Mouse (Mus musculus) midbrain, embryonic 11.5 days (tissue): ENCODE data around the gene 4933407L21Rik. TPM values are rescaled to one million over a fixed set of nuclear protein-coding genes. Genes with fewer than 3 reads are reported as not detected.
"Not testable (repeated sequence)": the region's sequence is repeated elsewhere in the genome, so short reads cannot be mapped to it uniquely, and the experiment has no call there.

Source experiments
- ATAC-seq: fragments of 200-750 bp; cut with Nextera tagmentation; 2 replicates; pipeline ENCODE4 v1.8.0; 2017; ENCODE audit warnings: moderate TSS enrichment, moderate library complexity; ENCODE audit not compliant: low FRiP score
- DNase-seq: peaks from one replicate; pipeline ENCODE4 v3.0.0; 2015; ENCODE audit warnings: low spot score; ENCODE audit errors: missing footprints
- H3K27ac ChIP-seq: fragments of 300-500 bp; sonication (generic); 2 replicates; pipeline ENCODE4 v1.5.1; 2014; ENCODE audit warnings: low read depth, low read length
- H3K27me3 ChIP-seq: fragments of 300-500 bp; sonication (generic); 2 replicates; pipeline ENCODE4 v1.6.1; 2014; ENCODE audit warnings: mild to moderate bottlenecking, low read length, moderate library complexity, mixed read lengths; ENCODE audit not compliant: control insufficient read depth, insufficient read depth
- H3K36me3 ChIP-seq: fragments of 300-500 bp; sonication (generic); 2 replicates; pipeline ENCODE4 v1.6.1; 2014; ENCODE audit warnings: mild to moderate bottlenecking, low read length, moderate library complexity, mixed read lengths; ENCODE audit not compliant: control insufficient read depth, insufficient read depth
- H3K4me1 ChIP-seq: fragments of 300-500 bp; sonication (generic); 2 replicates; pipeline ENCODE4 v1.6.1; 2014; ENCODE audit warnings: low read length; ENCODE audit not compliant: control insufficient read depth, insufficient read depth
- H3K4me2 ChIP-seq: fragments of 300-500 bp; sonication (generic); 2 replicates; pipeline ENCODE4 v1.6.1; 2014; ENCODE audit warnings: mild to moderate bottlenecking, moderate library complexity
- H3K4me3 ChIP-seq: fragments of 300-500 bp; sonication (generic); 2 replicates; pipeline ENCODE4 v1.5.1; 2014; ENCODE audit warnings: low read depth, low read length
- H3K9ac ChIP-seq: fragments of 300-500 bp; sonication (generic); 2 replicates; pipeline ENCODE4 v1.6.1; 2014; ENCODE audit warnings: low read length
- H3K9me3 ChIP-seq: fragments of 300-500 bp; sonication (generic); 2 replicates; pipeline ENCODE4 v1.6.1; 2016; ENCODE audit warnings: low read length; ENCODE audit not compliant: control insufficient read depth
- WGBS: fragments of 180-500 bp; shearing (Covaris S2); extraction: QIAGEN DNeasy Blood & Tissue Kit; methylation state at CpG from one replicate; pipeline ENCODE4 v1.1.7; 2014; 5-methylcytosine and 5-hydroxymethylcytosine counted together
- polyA plus RNA-seq: library from polyadenylated mRNA; unstranded; fragments of >200 nt; fragmentation: Nextera tagmentation; extraction: Ambion mirVana; gene quantifications from 2 replicates; pipeline ENCODE4 v1.2.1, GENCODE M21; 2014

4933407L21Rik gene
- polyA plus RNA-seq, 1 experiment from 2014 or later: 0.97 TPM

- H3K9ac ChIP-seq, H3K9me3 ChIP-seq, ATAC-seq, DNase-seq, H3K4me1 ChIP-seq, H3K27ac ChIP-seq, H3K4me2 ChIP-seq, H3K36me3 ChIP-seq, H3K4me3 ChIP-seq, H3K27me3 ChIP-seq: not testable (repeated sequence)
- WGBS: 84% methylated on average over 4 of the region's 4 CpGs
Observed at GRCm38 (mm10) chr1:85988882-85989281, 60.6 kb downstream of the 4933407L21Rik start.

Other genes with a start within 250 kb of the 4933407L21Rik start
- 1.1 and 1.2 TPM in 2 replicates for gene A630001G21Rik, start 149.8 kb upstream of the 4933407L21Rik start, polyA plus RNA-seq
- 68.0 and 69.0 TPM in 2 replicates for gene Cab39, start 135.0 kb upstream of the 4933407L21Rik start, polyA plus RNA-seq
- gene Itm2c, start 34.2 kb upstream of the 4933407L21Rik start, polyA plus RNA-seq: 78.1 and 78.7 TPM in 2 replicates
- gene Gpr55, start 32.5 kb downstream of the 4933407L21Rik start, polyA plus RNA-seq: not detected in 2 replicates
- gene Spata3, start 88.3 kb downstream of the 4933407L21Rik start, polyA plus RNA-seq: not detected in 2 replicates
- gene 2810459M11Rik, start 117.4 kb downstream of the 4933407L21Rik start, polyA plus RNA-seq: 0.15 and 0.28 TPM in 2 replicates
- gene Psmd1, start 135.9 kb downstream of the 4933407L21Rik start, polyA plus RNA-seq: 238 and 259 TPM in 2 replicates
- 0.19 and 0.23 TPM in 2 replicates for gene Htr2b, start 183.5 kb downstream of the 4933407L21Rik start, polyA plus RNA-seq
- gene Gm21972, start 205.2 kb downstream of the 4933407L21Rik start, polyA plus RNA-seq: 0.40 TPM in 1 of 2 replicates, not detected in the other
- gene Armc9, start 226.3 kb downstream of the 4933407L21Rik start, polyA plus RNA-seq: 32.3 and 33.8 TPM in 2 replicates